Mouse (Mus musculus): ENCODE data around the gene Rbl1.

GRCm38 (mm10) chr2:157116964-157117363 lies 87.4 kb downstream of the Rbl1 start:
- no peak for TF ChIP-seq EP300 (IDR thresholded peaks at IDR 0.05)
- peak; percentile 79 for TF ChIP-seq CTCF (IDR thresholded peaks at IDR 0.05)
